Mouse (Mus musculus): ENCODE results near the gene Vmn1r60.
"Not testable (repeated sequence)": the region's sequence is repeated elsewhere in the genome, so short reads cannot be mapped to it uniquely, and the experiment has no call there.

Gene Vmn1r60

GRCm38 (mm10) chr7:5547217-5547616 is at the start of gene Vmn1r60:
Gene Vmn1r60 (minus strand): TSS chr7:5547317.
- not testable (repeated sequence) for DNase-seq

- not testable (repeated sequence) for DNase-seq
These were observed 6.2 kb downstream of the Vmn1r60 start for GRCm38 (mm10) chr7:5540770-5541436.

- not testable (repeated sequence) for DNase-seq
These were observed 53.3 kb downstream of the Vmn1r60 start, which contains the start of gene Vmn2r28 for GRCm38 (mm10) chr7:5493856-5494255. Gene Vmn2r28 (minus strand): TSS chr7:5493956.

Data from kidney, adult 11 months (tissue).